Mouse (Mus musculus) spleen, adult 10 weeks (tissue): ENCODE data around the gene Fxn. TPM values are rescaled to one million over a fixed set of nuclear protein-coding genes. Genes with fewer than 3 reads are reported as not detected.

Source experiments
- polyA plus RNA-seq: library from polyadenylated mRNA; stranded (reverse); fragments of 350-450 nt; fragmentation: Illumina TruSeq; extraction: RNeasy Lipid Tissue Mini Kit (QIAGEN cat#74804); gene quantifications from one replicate; pipeline ENCODE4 v1.2.3, GENCODE M21; 2015; ENCODE audit warnings: low replicate concordance; ENCODE audit not compliant: insufficient read depth

Gene Fxn
- 7.8 TPM for polyA plus RNA-seq

DNA sequence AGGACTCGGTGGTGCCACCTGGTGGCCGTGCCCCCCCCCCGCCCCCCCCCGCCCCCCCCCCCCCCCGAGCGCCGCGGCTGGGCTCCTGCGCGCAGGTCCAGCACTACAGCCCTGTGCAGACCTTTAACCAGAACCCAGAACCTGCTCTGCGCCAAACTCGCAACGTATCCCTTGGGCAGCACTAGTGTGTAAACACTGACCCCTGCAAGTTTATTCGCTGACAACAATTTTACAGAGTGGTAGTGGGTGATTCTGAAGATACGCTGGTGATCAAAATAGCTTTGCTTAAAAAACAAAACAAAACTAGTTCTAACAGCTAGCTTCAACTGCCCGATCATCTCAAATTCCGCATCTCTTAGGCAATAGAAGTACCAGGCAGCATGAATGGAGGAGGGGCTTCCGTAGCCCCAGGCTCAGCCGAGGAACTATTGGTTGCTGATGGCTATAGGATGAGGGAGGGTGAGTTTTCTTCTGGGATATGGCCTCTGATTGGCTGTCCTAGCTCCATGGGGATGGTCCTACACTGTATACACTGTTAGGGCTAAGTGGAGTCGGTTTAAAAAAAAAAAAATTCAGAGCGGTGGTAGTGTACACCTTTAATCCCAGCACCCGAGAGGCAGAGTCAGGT, at the start of gene Fxn:
TSS of gene Fxn (minus strand) at position 5 of the 628 bp plus-strand sequence.

DNA sequence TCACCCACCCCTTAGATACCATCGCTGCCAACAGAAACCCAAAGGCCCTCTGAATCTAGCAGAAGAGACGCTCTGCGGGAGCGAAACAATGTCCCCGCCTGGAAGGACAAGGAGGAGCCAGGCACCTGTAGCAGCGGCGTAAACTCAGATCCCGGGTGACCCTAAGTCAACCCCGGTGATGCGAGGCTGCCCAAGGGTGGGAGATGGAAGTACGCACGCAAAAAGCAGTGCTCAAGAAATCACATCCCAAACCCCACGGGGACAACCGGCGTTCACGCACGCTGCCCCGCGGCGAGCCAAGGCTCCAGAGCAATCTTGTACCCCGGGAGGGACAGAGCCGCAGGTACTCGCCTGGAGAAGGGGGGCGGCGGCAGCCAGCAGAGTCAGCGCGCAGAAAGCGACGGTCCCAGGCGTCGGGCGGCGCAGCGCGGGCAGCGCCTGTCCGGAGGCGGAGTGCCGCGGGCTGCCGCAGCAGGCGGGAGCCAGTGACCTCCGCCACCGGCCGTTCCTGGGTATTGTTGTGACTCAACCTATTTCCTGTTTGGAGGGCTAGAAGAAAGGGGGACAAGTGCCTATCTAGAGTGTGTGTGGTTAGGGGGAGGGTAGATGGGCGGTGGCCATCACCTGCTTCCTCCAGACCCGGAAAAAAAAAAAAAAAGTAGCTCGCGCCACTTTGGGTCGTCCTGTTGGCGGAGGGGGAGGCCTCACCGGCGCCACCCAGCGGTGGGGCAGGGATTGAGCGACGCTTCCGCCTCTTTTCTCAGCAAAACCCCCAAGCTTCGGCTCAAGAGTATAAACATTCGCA, 55.7 kb downstream of the Fxn start, which contains the start of gene Tjp2:
TSS of gene Tjp2 (minus strand) at position 531 of the 805 bp plus-strand sequence.

Other genes starting within 250 kb of the Fxn start
- 1.3 TPM for gene Fam189a2, start 249.6 kb downstream of the Fxn start, polyA plus RNA-seq
- 4.2 TPM for gene Tjp2, start 55.6 kb downstream of the Fxn start, polyA plus RNA-seq
- 10.8 TPM for gene Fam122a, start 196.8 kb upstream of the Fxn start, polyA plus RNA-seq